Mouse (Mus musculus): ENCODE data around the gene Tdrkh. TPM values are rescaled to one million over a fixed set of nuclear protein-coding genes. Genes with fewer than 3 reads are reported as not detected.

The Tdrkh gene
- polyA plus RNA-seq, 1 experiment from 2014 or later: 5.6 TPM

DNA sequence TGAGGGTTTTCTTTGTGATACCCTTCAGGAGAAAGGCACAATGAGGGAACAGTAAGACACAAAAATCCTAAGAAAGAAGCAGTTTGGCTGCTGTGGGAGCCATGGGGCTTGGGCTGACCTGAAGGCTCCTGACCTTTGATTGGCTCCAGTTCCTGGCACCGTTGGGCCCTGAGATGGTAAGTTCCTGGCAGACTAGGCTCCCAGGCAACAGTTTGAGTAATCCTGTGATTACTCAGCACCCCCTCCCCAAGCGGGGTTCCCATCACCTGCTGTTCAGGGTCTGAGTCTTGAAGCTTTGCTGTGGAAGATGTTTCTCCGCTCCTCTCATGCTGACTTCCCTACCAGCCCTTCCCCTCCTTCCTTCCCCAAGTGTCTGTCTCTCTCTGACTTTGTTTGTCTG lies 29.6 kb upstream of the Tdrkh start:
- no peaks in the 10 kb centered on the region for H3K27me3 ChIP-seq (replicated peaks; ENCODE audit: control insufficient read depth, insufficient read depth, low read length)
- no peak overlapping the region for H3K4me2 ChIP-seq (replicated peaks; ENCODE audit: low read depth)
- H3K36me3 ChIP-seq (ENCODE audit: control insufficient read depth, insufficient read depth): peaks cover 17% of the 10 kb centered on the region
- H3K9ac ChIP-seq (ENCODE audit: low read depth, low read length): no peak overlapping the region
- H3K4me1 ChIP-seq (replicated peaks; ENCODE audit: control insufficient read depth, insufficient read depth, low read length): no peaks in the 10 kb centered on the region
- WGBS: 60% methylated on average over 3 of the region's 3 CpGs
- H3K9me3 ChIP-seq (ENCODE audit: control insufficient read depth): no peaks in the 10 kb centered on the region
- H3K4me3 ChIP-seq (ENCODE audit: low read depth, low read length): no peak overlapping the region
- H3K27ac ChIP-seq (ENCODE audit: low read depth, low read length): no peak overlapping the region
- no peak for ATAC-seq
- TF ChIP-seq CTCF (IDR thresholded peaks at IDR 0.05; ENCODE audit: low read depth): no peak

DNA sequence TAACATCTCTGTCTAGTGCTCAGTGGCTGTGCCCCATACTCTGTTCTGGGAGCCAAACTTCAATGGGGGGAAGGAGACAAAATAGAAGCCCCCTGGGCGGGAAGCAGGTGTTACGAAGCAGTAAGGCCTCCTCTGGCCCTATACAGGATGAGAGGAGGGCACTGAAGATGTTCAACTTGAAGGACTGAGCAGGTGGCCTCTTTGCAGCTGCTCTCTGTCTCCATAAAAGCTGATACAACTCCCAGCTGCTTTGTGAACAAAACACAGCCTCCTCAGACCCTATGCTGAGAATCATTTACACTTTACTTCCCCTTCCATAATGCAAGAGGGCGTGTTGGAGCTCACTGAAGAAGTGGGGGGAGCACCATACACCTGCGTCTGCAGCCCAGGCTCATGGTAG lies 26.4 kb upstream of the Tdrkh start:
- Histone ChIP-seq H3K4me1 (replicated peaks; ENCODE audit: control insufficient read depth, insufficient read depth, low read length) (no peaks in the 10 kb centered on the region), H3K27ac (ENCODE audit: low read depth, low read length) (no peak overlapping the region), H3K4me2 (replicated peaks; ENCODE audit: low read depth) (no peak overlapping the region), H3K27me3 (replicated peaks; ENCODE audit: control insufficient read depth, insufficient read depth, low read length) (no peaks in the 10 kb centered on the region), H3K9ac (ENCODE audit: low read depth, low read length) (no peak overlapping the region), H3K9me3 (ENCODE audit: control insufficient read depth) (no peaks in the 10 kb centered on the region), H3K4me3 (ENCODE audit: low read depth, low read length) (no peak overlapping the region), H3K36me3 (ENCODE audit: control insufficient read depth, insufficient read depth) (peaks cover 36% of the 10 kb centered on the region)
- no peak for TF ChIP-seq CTCF (IDR thresholded peaks at IDR 0.05; ENCODE audit: low read depth)
- ATAC-seq: no peak
- WGBS: 59% methylated on average over 4 of the region's 4 CpGs

DNA sequence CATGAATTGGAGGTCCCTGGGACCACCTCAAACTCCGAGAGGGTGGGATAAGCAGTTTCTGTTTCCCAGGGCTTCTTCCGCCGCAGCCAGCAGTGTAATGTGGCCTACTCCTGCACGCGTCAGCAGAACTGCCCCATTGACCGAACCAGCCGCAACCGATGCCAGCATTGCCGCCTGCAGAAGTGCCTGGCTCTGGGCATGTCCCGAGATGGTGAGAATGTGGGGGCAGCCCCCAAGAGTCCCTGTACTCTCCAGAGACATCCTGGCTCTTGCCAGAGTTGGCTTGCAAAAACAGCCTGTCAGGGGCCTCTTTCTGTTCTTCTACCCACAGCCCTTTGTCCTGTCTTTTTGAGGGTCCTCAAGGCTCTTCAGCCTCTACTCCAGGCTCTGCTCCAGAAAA lies 25.7 kb upstream of the Tdrkh start:
- TF ChIP-seq CTCF (IDR thresholded peaks at IDR 0.05; ENCODE audit: low read depth): no peak
- H3K4me1 ChIP-seq (replicated peaks; ENCODE audit: control insufficient read depth, insufficient read depth, low read length): no peaks in the 10 kb centered on the region
- no peaks in the 10 kb centered on the region for H3K9me3 ChIP-seq (ENCODE audit: control insufficient read depth)
- no peak overlapping the region for H3K4me3 ChIP-seq (ENCODE audit: low read depth, low read length)
- H3K27ac ChIP-seq (ENCODE audit: low read depth, low read length): no peak overlapping the region
- H3K9ac ChIP-seq (ENCODE audit: low read depth, low read length): no peak overlapping the region
- H3K4me2 ChIP-seq (replicated peaks; ENCODE audit: low read depth): no peak overlapping the region
- WGBS: 92% methylated on average over 10 of the region's 10 CpGs
- no peak for ATAC-seq
- H3K27me3 ChIP-seq (replicated peaks; ENCODE audit: control insufficient read depth, insufficient read depth, low read length): no peaks in the 10 kb centered on the region
- peaks cover 36% of the 10 kb centered on the region for H3K36me3 ChIP-seq (ENCODE audit: control insufficient read depth, insufficient read depth)

DNA sequence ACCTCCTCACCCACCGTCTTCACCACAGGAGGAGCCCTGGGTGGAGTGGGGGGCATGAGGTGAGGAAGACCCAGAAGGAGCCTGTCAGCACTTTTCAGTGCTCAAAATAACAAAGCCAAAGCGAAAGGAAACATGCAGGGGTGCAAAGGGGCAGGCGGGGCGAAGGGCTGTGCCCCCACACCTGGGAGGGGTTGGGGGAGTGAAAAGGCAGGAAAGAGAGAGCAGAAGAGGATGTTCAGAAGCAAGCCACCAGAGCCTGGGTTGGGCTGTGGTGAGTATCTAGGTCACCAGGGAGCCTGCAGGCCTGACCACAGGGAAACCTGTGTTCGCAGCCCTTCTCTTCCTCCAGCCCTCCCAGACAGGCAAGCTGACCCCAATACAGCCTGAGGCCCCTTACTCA lies 25.0 kb upstream of the Tdrkh start:
- H3K9ac ChIP-seq (ENCODE audit: low read depth, low read length): no peak overlapping the region
- H3K4me3 ChIP-seq (ENCODE audit: low read depth, low read length): no peak overlapping the region
- no peaks in the 10 kb centered on the region for H3K4me1 ChIP-seq (replicated peaks; ENCODE audit: control insufficient read depth, insufficient read depth, low read length)
- no peak for ATAC-seq
- no peak for TF ChIP-seq CTCF (IDR thresholded peaks at IDR 0.05; ENCODE audit: low read depth)
- H3K9me3 ChIP-seq (ENCODE audit: control insufficient read depth): no peaks in the 10 kb centered on the region
- no peak overlapping the region for H3K27ac ChIP-seq (ENCODE audit: low read depth, low read length)
- H3K27me3 ChIP-seq (replicated peaks; ENCODE audit: control insufficient read depth, insufficient read depth, low read length): no peaks in the 10 kb centered on the region
- H3K4me2 ChIP-seq (replicated peaks; ENCODE audit: low read depth): no peak overlapping the region
- H3K36me3 ChIP-seq (ENCODE audit: control insufficient read depth, insufficient read depth): peaks cover 38% of the 10 kb centered on the region
- 77% methylated on average over 5 of the region's 5 CpGs for WGBS

DNA sequence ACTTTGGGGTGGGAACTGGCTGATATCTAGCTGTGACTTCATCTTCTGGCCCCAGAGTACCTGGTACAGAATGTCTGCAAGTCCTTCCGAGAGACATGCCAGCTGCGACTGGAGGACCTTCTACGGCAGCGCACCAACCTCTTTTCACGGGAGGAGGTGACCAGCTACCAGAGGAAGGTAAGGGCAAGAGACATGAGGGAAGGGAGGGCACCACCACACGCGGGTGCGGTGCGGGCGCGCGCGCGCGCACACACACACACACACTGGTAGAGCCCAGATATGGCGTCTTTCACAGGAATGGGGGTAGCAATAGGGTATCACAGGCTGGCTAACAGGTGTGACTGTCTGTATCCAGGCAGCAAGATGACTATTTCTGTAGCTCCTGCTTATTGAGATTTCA lies 23.7 kb upstream of the Tdrkh start:
- ATAC-seq: no peak
- H3K4me1 ChIP-seq (replicated peaks; ENCODE audit: control insufficient read depth, insufficient read depth, low read length): no peaks in the 10 kb centered on the region
- no peak overlapping the region for H3K27ac ChIP-seq (ENCODE audit: low read depth, low read length)
- peaks cover 41% of the 10 kb centered on the region for H3K36me3 ChIP-seq (ENCODE audit: control insufficient read depth, insufficient read depth)
- no peaks in the 10 kb centered on the region for H3K9me3 ChIP-seq (ENCODE audit: control insufficient read depth)
- WGBS: 94% methylated on average over 16 of the region's 16 CpGs
- no peak overlapping the region for H3K4me3 ChIP-seq (ENCODE audit: low read depth, low read length)
- no peak overlapping the region for H3K4me2 ChIP-seq (replicated peaks; ENCODE audit: low read depth)
- no peak for TF ChIP-seq CTCF (IDR thresholded peaks at IDR 0.05; ENCODE audit: low read depth)
- no peaks in the 10 kb centered on the region for H3K27me3 ChIP-seq (replicated peaks; ENCODE audit: control insufficient read depth, insufficient read depth, low read length)
- no peak overlapping the region for H3K9ac ChIP-seq (ENCODE audit: low read depth, low read length)

DNA sequence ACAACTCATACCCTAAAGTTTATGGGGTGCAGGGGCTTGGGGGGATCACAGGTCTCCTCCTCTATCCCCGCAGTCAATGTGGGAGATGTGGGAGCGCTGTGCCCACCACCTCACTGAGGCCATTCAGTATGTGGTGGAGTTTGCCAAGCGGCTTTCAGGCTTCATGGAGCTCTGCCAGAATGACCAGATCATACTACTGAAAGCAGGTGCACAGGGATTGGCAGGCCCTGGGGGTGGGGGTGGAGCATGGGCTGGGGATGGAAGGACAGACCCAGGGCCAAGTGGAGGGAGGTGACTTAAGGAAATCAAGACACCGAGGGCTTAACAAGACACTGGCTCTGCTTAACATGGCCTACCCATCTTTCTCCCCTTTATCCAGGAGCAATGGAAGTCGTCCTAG lies 22.1 kb upstream of the Tdrkh start:
- peaks cover 44% of the 10 kb centered on the region for H3K36me3 ChIP-seq (ENCODE audit: control insufficient read depth, insufficient read depth)
- WGBS: 77% methylated on average over 5 of the region's 5 CpGs
- H3K4me1 ChIP-seq (replicated peaks; ENCODE audit: control insufficient read depth, insufficient read depth, low read length): no peaks in the 10 kb centered on the region
- no peak overlapping the region for H3K4me2 ChIP-seq (replicated peaks; ENCODE audit: low read depth)
- H3K27me3 ChIP-seq (replicated peaks; ENCODE audit: control insufficient read depth, insufficient read depth, low read length): no peaks in the 10 kb centered on the region
- no peak for TF ChIP-seq CTCF (IDR thresholded peaks at IDR 0.05; ENCODE audit: low read depth)
- H3K9me3 ChIP-seq (ENCODE audit: control insufficient read depth): no peaks in the 10 kb centered on the region
- no peak overlapping the region for H3K27ac ChIP-seq (ENCODE audit: low read depth, low read length)
- ATAC-seq: no peak
- no peak overlapping the region for H3K9ac ChIP-seq (ENCODE audit: low read depth, low read length)
- no peak overlapping the region for H3K4me3 ChIP-seq (ENCODE audit: low read depth, low read length)

DNA sequence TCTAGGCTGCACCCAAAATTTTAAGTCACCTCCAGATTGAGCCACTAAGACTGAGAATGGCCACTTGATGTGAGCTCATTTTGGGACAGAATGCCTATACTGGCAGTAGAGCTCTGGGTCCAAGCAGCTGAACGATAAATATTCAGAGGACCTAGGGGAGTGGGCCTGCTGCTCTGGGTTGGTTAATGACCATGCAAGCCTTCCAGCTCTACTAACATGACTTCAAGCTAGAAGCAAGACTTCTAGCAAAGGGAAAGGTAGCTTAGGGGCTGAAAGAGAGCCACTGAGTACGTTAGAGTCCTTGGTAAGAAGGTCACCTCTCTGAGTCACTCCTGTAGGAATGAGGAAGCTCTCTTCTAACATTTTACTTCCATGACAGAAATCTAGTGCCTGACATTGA lies 20.9 kb upstream of the Tdrkh start:
- Histone ChIP-seq H3K9me3 (ENCODE audit: control insufficient read depth) (no peaks in the 10 kb centered on the region), H3K9ac (ENCODE audit: low read depth, low read length) (no peak overlapping the region), H3K27me3 (replicated peaks; ENCODE audit: control insufficient read depth, insufficient read depth, low read length) (no peaks in the 10 kb centered on the region), H3K27ac (ENCODE audit: low read depth, low read length) (no peak overlapping the region), H3K36me3 (ENCODE audit: control insufficient read depth, insufficient read depth) (peaks cover 38% of the 10 kb centered on the region), H3K4me1 (replicated peaks; ENCODE audit: control insufficient read depth, insufficient read depth, low read length) (no peaks in the 10 kb centered on the region), H3K4me3 (ENCODE audit: low read depth, low read length) (no peak overlapping the region), H3K4me2 (replicated peaks; ENCODE audit: low read depth) (no peak overlapping the region)
- ATAC-seq: no peak
- no peak for TF ChIP-seq CTCF (IDR thresholded peaks at IDR 0.05; ENCODE audit: low read depth)
- 80% methylated on average over 2 of the region's 2 CpGs for WGBS

All from intestine, postnatal 0 days (tissue).